Mouse (Mus musculus) lung, adult 2 months (tissue): ENCODE results near the gene Dgki.

Experiments used
- CTCF ChIP-seq: fragments of 200-500 bp; IDR thresholded peaks from 2 replicates; pipeline ENCODE4 v1.5.1; 2011; ENCODE audit warnings: mild to moderate bottlenecking, low read length, control low read depth; ENCODE audit not compliant: insufficient read depth
- POLR2A ChIP-seq: fragments of 200-500 bp; IDR thresholded peaks from 2 replicates; pipeline ENCODE4 v1.6.1; 2011; ENCODE audit warnings: low read depth, mild to moderate bottlenecking, control low read depth, low read length, borderline replicate concordance; ENCODE audit errors: extremely low read depth

- TF ChIP-seq CTCF (no peak), POLR2A (no peak)
Observed at GRCm38 (mm10) chr6:37119205-37119604, 180.8 kb downstream of the Dgki start.
